Comparison of ENCODE assay signal across 38 mouse cellular contexts in the genomic region with DNA sequence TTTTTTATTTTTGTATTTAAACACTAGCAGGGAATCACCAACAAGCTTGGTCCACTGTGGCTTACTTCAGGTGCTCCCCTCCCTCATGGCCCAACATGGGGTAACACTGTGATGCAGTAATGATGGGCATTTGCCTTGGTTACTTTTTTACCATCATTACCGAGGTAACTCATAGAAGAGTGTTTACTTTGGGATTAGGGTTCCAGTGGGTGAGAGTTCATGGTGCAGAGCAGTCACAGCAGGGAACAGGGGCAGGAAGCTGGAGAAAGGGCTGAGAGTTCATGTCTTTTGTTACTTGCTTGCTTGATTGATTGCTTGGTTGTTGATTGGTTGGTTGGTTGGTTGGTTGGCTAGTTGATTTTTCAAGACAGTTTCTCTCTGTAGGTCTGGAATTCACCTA. TPM values are rescaled to one million over a fixed set of nuclear protein-coding genes. Genes with fewer than 3 reads are reported as not detected.
"Had no signal": no experiment of that assay in that cellular context is flagged by ENCODE, and none has a peak within 500 bp of the region (broad histone marks: within the 10 kb centered on the region; RNA-seq: fewer than 3 reads in every experiment).

No protein-coding gene starts in this region.

- H3K9ac ChIP-seq: heart, embryonic 13.5 days; heart, embryonic 15.5 days; hindbrain, embryonic 13.5 days; hindbrain, embryonic 15.5 days; limb, embryonic 12.5 days; liver, embryonic 14.5 days had no signal

- H3K27me3 ChIP-seq: heart, embryonic 15.5 days; hindbrain, embryonic 13.5 days; hindbrain, embryonic 15.5 days; limb, embryonic 12.5 days had no signal

- H3K4me1 ChIP-seq: heart, embryonic 13.5 days; heart, embryonic 15.5 days; hindbrain, embryonic 15.5 days; limb, embryonic 10.5 days had no signal

- H3K4me3 ChIP-seq: gastrocnemius, adult 2 months; heart, embryonic 13.5 days; heart, embryonic 15.5 days; hindbrain, embryonic 13.5 days; hindbrain, embryonic 15.5 days; left cerebral cortex, adult 2 months; limb, embryonic 10.5 days; limb, embryonic 12.5 days had no signal

- ATAC-seq: forebrain, embryonic 16.5 days; hindbrain, postnatal 0 days; intestine, embryonic 16.5 days had no signal

- H3K27ac ChIP-seq: gastrocnemius, adult 2 months; heart, embryonic 13.5 days; heart, embryonic 15.5 days; hindbrain, embryonic 13.5 days; hindbrain, embryonic 15.5 days; hindbrain, postnatal 0 days; left cerebral cortex, adult 2 months; limb, embryonic 10.5 days; limb, embryonic 12.5 days; liver, embryonic 14.5 days had no signal

- DNase-seq: gastrocnemius, adult 2 months; gastrocnemius, postnatal 10 days; gastrocnemius, postnatal 25 days; heart, adult 18-20 months; heart, postnatal 14 days; heart, postnatal 36 days; kidney, adult 18-20 months; kidney, postnatal 10 days; kidney, postnatal 25 days; layer of hippocampus, adult 9-11 months had no signal

- H3K4me2 ChIP-seq: heart, embryonic 11.5 days; heart, embryonic 13.5 days; heart, embryonic 15.5 days; hindbrain, embryonic 13.5 days; hindbrain, embryonic 15.5 days; limb, embryonic 12.5 days had no signal

- H3K9me3 ChIP-seq: heart, embryonic 13.5 days; heart, embryonic 15.5 days; hindbrain, embryonic 13.5 days; hindbrain, embryonic 15.5 days; limb, embryonic 10.5 days; limb, embryonic 12.5 days had no signal

- H3K36me3 ChIP-seq: heart, embryonic 13.5 days; heart, embryonic 15.5 days; hindbrain, embryonic 13.5 days; hindbrain, embryonic 15.5 days; limb, embryonic 10.5 days; limb, embryonic 12.5 days had no signal

RNA-seq across cellular contexts. Expression of a gene that starts 52.0 kb away (rescaled TPM):
- total RNA-seq: gastrocnemius, adult 2 months; gastrocnemius, postnatal 10 days; gastrocnemius, postnatal 25 days; gastrocnemius, postnatal 4 days; granulocyte monocyte progenitor cell, adult 5-6 weeks; heart, adult 18-20 months; heart, adult 8-10 months; heart, postnatal 14 days; heart, postnatal 36 days; hematopoietic stem cell, adult 5-6 weeks; hindbrain, postnatal 0 days; layer of hippocampus, adult 18-20 months; layer of hippocampus, adult 8-10 months; layer of hippocampus, postnatal 25 days; left cerebral cortex, adult 2 months; left cerebral cortex, postnatal 14 days; left cerebral cortex, postnatal 36 days had no signal
- polyA plus RNA-seq: forebrain, embryonic 16.5 days; heart, embryonic 11.5 days; heart, embryonic 13.5 days; heart, embryonic 15.5 days; heart, postnatal 0 days; hindbrain, embryonic 11.5 days; hindbrain, embryonic 13.5 days; hindbrain, embryonic 15.5 days; hindbrain, postnatal 0 days; intestine, embryonic 14.5 days; intestine, embryonic 16.5 days; kidney, embryonic 14.5 days; kidney, embryonic 16.5 days; large intestine, adult 2 months; limb, embryonic 10.5 days; limb, embryonic 12.5 days; limb, embryonic 14.5 days had no signal
